Mouse (Mus musculus) myocyte (in vitro differentiated cells): ENCODE results near the gene Slc5a3. TPM values are rescaled to one million over a fixed set of nuclear protein-coding genes. Genes with fewer than 3 reads are reported as not detected.

Experiments used
- H3K27me3 ChIP-seq: one replicate; pipeline ENCODE4 v1.6.1; 2011; ENCODE audit not compliant: control insufficient read depth, insufficient read depth, insufficient read length
- H3K36me3 ChIP-seq: one replicate; pipeline ENCODE4 v1.6.1; 2011; ENCODE audit not compliant: control insufficient read depth, insufficient read depth
- H3K4me2 ChIP-seq: one replicate; pipeline ENCODE4 v1.6.1; 2011; ENCODE audit warnings: low read depth, control low read depth
- H3K4me3 ChIP-seq: one replicate; pipeline ENCODE4 v1.5.1; 2011; ENCODE audit warnings: mild to moderate bottlenecking, control low read depth, moderate library complexity
- H3K79me2 ChIP-seq: one replicate; pipeline ENCODE4 v1.6.1; 2011; ENCODE audit not compliant: control insufficient read depth, insufficient read depth
- H3ac ChIP-seq: one replicate; pipeline ENCODE4 v1.6.1; 2011; ENCODE audit not compliant: control insufficient read depth, insufficient read length
- CEBPB ChIP-seq: IDR thresholded peaks from 2 replicates; pipeline ENCODE4 v1.6.1; 2011; ENCODE audit warnings: mild to moderate bottlenecking, moderate library complexity; ENCODE audit not compliant: poor library complexity, insufficient read depth, severe bottlenecking
- E2F4 ChIP-seq: IDR thresholded peaks from one replicate; pipeline ENCODE4 v1.6.1; 2011; ENCODE audit warnings: mild to moderate bottlenecking, control low read depth, moderate library complexity; ENCODE audit not compliant: insufficient read depth
- MAX ChIP-seq: IDR thresholded peaks from one replicate; pipeline ENCODE4 v1.6.1; 2011; ENCODE audit warnings: low read depth, mild to moderate bottlenecking, control low read depth
- MYOD1 ChIP-seq, 3 experiments: IDR thresholded peaks; one replicate each; pipeline ENCODE4 v1.6.1; 2011; ENCODE audit warnings: control low read depth in 2 of 3, low read depth in 2 of 3, mild to moderate bottlenecking in 2 of 3, moderate library complexity in 1 of 3; ENCODE audit not compliant: insufficient read length in 2 of 3, control insufficient read depth in 1 of 3
- MYOG ChIP-seq, 3 experiments: IDR thresholded peaks; one replicate each; pipeline ENCODE4 v1.6.1; 2011; ENCODE audit warnings: control low read depth in 2 of 3, low read depth in 2 of 3, mild to moderate bottlenecking in 2 of 3; ENCODE audit not compliant: insufficient read length in 2 of 3, control insufficient read depth in 1 of 3, insufficient read depth in 1 of 3
- POLR2A ChIP-seq: IDR thresholded peaks from one replicate; pipeline ENCODE4 v1.6.1; 2011; ENCODE audit warnings: low read depth, mild to moderate bottlenecking, control low read depth, moderate library complexity; ENCODE audit not compliant: insufficient read length
- POLR2AphosphoS2 ChIP-seq: IDR thresholded peaks from one replicate; pipeline ENCODE4 v1.6.1; 2011; ENCODE audit warnings: low read depth, control low read depth; ENCODE audit not compliant: insufficient read length
- REST ChIP-seq: IDR thresholded peaks from one replicate; pipeline ENCODE4 v1.6.1; 2011; ENCODE audit warnings: mild to moderate bottlenecking, control low read depth, moderate library complexity; ENCODE audit not compliant: insufficient read depth, insufficient read length
- SRF ChIP-seq: IDR thresholded peaks from one replicate; pipeline ENCODE4 v1.6.1; 2011; ENCODE audit warnings: low read depth; ENCODE audit not compliant: control insufficient read depth, insufficient read length
- TCF12 ChIP-seq: IDR thresholded peaks from one replicate; pipeline ENCODE4 v1.6.1; 2011; ENCODE audit warnings: mild to moderate bottlenecking, control low read depth; ENCODE audit not compliant: poor library complexity, insufficient read depth, severe bottlenecking
- TCF3 ChIP-seq: IDR thresholded peaks from one replicate; pipeline ENCODE4 v1.6.1; 2011; ENCODE audit warnings: low read depth, control low read depth; ENCODE audit not compliant: insufficient read length
- USF1 ChIP-seq: IDR thresholded peaks from one replicate; pipeline ENCODE4 v1.6.1; 2011; ENCODE audit warnings: low read depth, mild to moderate bottlenecking, control low read depth, moderate library complexity
- polyA plus RNA-seq: library from polyadenylated mRNA; unstranded; fragments of >200 nt; fragmentation: generic; extraction: Trizol; gene quantifications from one replicate; pipeline ENCODE4 v1.2.1, GENCODE M21; 2012; ENCODE audit warnings: missing spikeins

The Slc5a3 gene
- polyA plus RNA-seq, 1 experiment = 1.2 TPM

DNA sequence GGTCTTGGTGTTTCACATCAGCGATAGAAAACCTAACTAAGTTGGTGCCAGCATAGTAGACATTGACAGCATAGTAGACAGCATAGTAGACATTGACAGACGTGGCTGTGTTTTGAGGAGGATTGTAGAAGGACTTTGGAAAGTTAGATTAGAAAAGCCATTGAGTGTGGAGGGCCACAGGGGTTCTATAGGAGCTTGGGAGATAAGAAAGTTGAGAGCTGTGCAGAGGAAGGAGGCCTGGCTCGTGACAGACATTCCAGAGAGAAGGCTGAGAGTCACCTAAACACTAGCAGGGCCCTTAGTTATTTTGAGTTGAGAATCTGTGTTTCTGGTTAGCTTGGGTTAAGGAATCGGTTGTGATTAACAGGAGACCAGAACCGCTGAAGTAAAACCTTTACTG, 69.5 kb downstream of the Slc5a3 start:
- Histone ChIP-seq H3ac (no peak overlapping the region), H3K4me2 (no peak overlapping the region), H3K36me3 (no peaks in the 10 kb centered on the region), H3K79me2 (no peaks in the 10 kb centered on the region), H3K4me3 (no peak overlapping the region), H3K27me3 (no peaks in the 10 kb centered on the region)
- TF ChIP-seq SRF (no peak), POLR2A (no peak), USF1 (no peak), CEBPB (no peak), MYOG (IDR thresholded peaks at IDR 0.05; ENCODE audit: control insufficient read depth in 1 of 3, insufficient read depth in 1 of 3, insufficient read length in 2 of 3, low read depth in 2 of 3) (no peak), TCF3 (no peak), POLR2AphosphoS2 (no peak), E2F4 (no peak), TCF12 (no peak), MYOD1 (IDR thresholded peaks at IDR 0.05; ENCODE audit: control insufficient read depth in 1 of 3, insufficient read length in 2 of 3, low read depth in 2 of 3) (no peak), REST (no peak), MAX (no peak)

DNA sequence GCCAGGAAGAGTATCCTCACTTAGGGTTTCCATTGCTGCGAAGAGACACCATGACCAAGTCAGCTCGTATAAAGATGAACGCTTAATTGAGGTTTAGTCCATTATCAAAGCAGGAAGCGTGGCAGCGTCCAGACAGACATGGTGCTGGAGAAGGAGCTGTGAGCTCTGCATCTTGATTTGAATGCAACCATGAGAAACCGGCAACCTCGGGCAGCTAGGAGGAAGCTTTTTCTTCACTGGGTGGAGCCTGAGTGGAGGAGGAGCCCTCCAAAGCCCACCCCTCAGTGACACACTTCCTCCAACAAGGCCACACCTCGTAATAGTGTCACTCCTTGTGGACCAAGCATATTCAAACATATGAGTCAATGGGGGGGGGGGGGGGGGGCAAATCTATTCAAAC, 71.7 kb downstream of the Slc5a3 start:
- no peaks in the 10 kb centered on the region for H3K36me3 ChIP-seq

DNA sequence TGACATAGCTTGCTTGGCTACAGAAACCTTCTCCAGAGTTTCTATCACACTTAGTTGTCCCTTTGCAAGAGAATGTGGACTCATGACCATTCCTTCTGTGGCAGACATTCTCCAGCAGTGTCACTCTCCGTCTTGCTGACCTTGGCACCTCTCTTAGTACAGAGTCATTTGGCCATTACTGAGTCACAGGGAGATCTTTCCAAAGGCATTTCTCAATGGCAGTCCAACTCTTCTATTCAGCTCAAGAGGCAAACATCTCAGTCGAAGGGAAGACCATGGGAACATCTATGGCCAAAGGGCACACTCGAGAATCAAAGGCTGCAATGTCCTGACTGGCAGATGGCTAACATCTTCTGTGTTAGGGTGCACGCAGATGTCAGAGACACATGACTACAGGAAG, 74.4 kb downstream of the Slc5a3 start:
- H3ac ChIP-seq = no peak overlapping the region
- H3K79me2 ChIP-seq = no peaks in the 10 kb centered on the region
- H3K36me3 ChIP-seq = no peaks in the 10 kb centered on the region
- H3K27me3 ChIP-seq = no peaks in the 10 kb centered on the region
- no peak overlapping the region for H3K4me2 ChIP-seq
- H3K4me3 ChIP-seq = no peak overlapping the region
- no peak for TF ChIP-seq REST
- TF ChIP-seq E2F4 = no peak
- no peak for TF ChIP-seq USF1
- TF ChIP-seq TCF3 = no peak

More for the DNA sequence above, 71.7 kb downstream of the Slc5a3 start:
- H3K27me3 ChIP-seq = no peaks in the 10 kb centered on the region
- H3ac ChIP-seq = no peak overlapping the region
- H3K4me3 ChIP-seq = no peak overlapping the region
- TF ChIP-seq POLR2AphosphoS2 = no peak
- TF ChIP-seq CEBPB = no peak
- no peak for TF ChIP-seq POLR2A
- no peak for TF ChIP-seq E2F4
- TF ChIP-seq TCF3 = no peak
- TF ChIP-seq REST = no peak
- no peak for TF ChIP-seq MAX
- no peak for TF ChIP-seq MYOD1 (IDR thresholded peaks at IDR 0.05; ENCODE audit: control insufficient read depth in 1 of 3, insufficient read length in 2 of 3, low read depth in 2 of 3)
- no peak for TF ChIP-seq MYOG (IDR thresholded peaks at IDR 0.05; ENCODE audit: control insufficient read depth in 1 of 3, insufficient read depth in 1 of 3, insufficient read length in 2 of 3, low read depth in 2 of 3)
- TF ChIP-seq SRF = no peak
- no peak for TF ChIP-seq TCF12
- no peak for TF ChIP-seq USF1
- H3K4me2 ChIP-seq = no peak overlapping the region
- H3K79me2 ChIP-seq = no peaks in the 10 kb centered on the region

DNA sequence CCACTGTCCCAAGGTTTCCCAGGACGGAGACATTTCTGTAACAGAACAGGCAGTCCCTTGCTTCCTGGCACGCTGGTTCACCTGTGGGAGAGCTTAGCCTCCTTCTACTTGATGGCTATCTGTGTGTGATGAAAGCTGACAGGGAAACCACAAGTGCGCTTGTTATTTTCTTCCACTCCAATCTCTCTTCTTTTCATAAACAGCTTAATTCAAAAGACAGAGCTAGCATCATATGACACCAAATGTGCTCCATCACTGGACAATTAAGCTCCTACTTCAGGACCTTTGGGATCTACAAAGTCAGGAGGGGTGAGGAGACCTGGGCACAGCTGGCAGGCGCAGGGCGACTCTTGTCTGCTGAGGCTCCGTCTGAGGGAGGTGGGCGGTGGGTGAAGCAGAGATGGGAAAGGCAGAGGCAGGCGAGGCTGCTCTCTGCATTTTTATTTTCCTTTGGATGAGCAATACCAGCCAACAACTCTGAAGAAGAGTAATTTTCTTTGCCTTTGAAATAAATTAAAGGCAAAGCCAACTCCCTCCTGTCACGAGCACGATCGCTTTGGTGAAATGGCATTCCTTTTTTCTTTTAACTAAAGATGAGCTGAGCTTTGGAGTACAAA, 76.1 kb downstream of the Slc5a3 start:
- no peak overlapping the region for H3ac ChIP-seq
- no peaks in the 10 kb centered on the region for H3K27me3 ChIP-seq
- no peak overlapping the region for H3K4me2 ChIP-seq
- H3K36me3 ChIP-seq = no peaks in the 10 kb centered on the region
- H3K4me3 ChIP-seq = no peak overlapping the region
- TF ChIP-seq E2F4 (no peak), CEBPB (no peak)
- H3K79me2 ChIP-seq = no peaks in the 10 kb centered on the region

DNA sequence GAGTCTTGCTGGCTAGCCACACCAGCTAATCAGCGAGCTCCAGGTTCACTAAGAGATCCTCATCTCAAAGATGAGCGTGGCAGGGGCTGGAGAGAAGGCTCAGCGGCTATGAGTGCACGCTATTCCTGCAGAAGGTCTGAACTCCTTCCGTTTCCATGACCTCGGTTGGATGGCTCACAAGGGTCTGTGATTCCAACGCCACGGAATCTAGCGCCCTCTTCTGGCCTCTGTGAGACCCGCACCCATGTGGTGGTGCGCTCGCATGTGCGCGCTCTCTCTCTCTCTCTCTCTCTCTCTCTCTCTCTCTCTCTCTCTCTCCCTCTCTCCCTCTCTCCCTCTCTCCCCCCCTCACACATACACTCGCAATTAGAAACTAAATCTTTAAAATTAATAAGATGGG, 78.2 kb downstream of the Slc5a3 start:
- Histone ChIP-seq H3K79me2 (no peaks in the 10 kb centered on the region), H3K4me2 (no peak overlapping the region), H3K27me3 (no peaks in the 10 kb centered on the region), H3K36me3 (no peaks in the 10 kb centered on the region), H3K4me3 (no peak overlapping the region), H3ac (no peak overlapping the region)
- TF ChIP-seq MAX = no peak
- no peak for TF ChIP-seq E2F4
- no peak for TF ChIP-seq POLR2AphosphoS2
- no peak for TF ChIP-seq MYOG (IDR thresholded peaks at IDR 0.05; ENCODE audit: control insufficient read depth in 1 of 3, insufficient read depth in 1 of 3, insufficient read length in 2 of 3, low read depth in 2 of 3)
- no peak for TF ChIP-seq REST
- no peak for TF ChIP-seq POLR2A
- TF ChIP-seq SRF = no peak
- TF ChIP-seq TCF12 = no peak
- no peak for TF ChIP-seq CEBPB
- TF ChIP-seq USF1 = no peak
- TF ChIP-seq MYOD1 (IDR thresholded peaks at IDR 0.05; ENCODE audit: control insufficient read depth in 1 of 3, insufficient read length in 2 of 3, low read depth in 2 of 3) = no peak
- no peak for TF ChIP-seq TCF3

Other genes with a start within 250 kb of the Slc5a3 start
- 121 TPM for gene Mrps6, start 52 bp upstream of the Slc5a3 start, polyA plus RNA-seq
- gene Gm49711, start within 50 bp of the Slc5a3 start, polyA plus RNA-seq = not detected
- gene Kcne2, start 234.1 kb downstream of the Slc5a3 start, polyA plus RNA-seq = not detected
- gene Smim11, start 243.0 kb downstream of the Slc5a3 start, polyA plus RNA-seq = 99.4 TPM